15 mouse cellular contexts compared by ENCODE assay signal in the genomic region with DNA sequence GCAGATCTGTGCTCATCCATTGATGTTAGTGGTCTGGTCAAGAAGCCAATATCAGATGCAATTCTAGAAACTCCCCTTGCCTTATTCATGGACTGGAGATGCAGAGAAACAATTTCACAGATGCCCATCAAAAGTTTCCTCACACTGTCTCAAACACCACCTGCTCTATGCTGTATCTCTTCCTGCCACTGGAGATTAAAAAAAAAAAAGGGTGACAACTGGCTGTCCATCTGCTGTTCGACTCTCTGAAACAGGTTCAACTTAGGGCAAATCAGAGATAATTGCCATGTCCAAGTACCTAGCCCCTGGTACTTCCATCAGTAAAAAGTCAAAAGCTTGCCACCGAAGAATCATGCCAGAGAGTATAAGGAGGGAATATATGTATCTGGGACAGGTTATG.
"Had no signal": no experiment of that assay in that cellular context is flagged by ENCODE, and none has a peak within 500 bp of the region (broad histone marks: within the 10 kb centered on the region; RNA-seq: fewer than 3 reads in every experiment).

No protein-coding gene starts in this region.

- H3K36me3 ChIP-seq: neural tube, embryonic 13.5 days; neural tube, embryonic 15.5 days; stomach, embryonic 15.5 days had no signal

- H3K27me3 ChIP-seq: neural tube, embryonic 13.5 days; neural tube, embryonic 15.5 days; stomach, embryonic 15.5 days had no signal

- H3K4me2 ChIP-seq: neural tube, embryonic 13.5 days; neural tube, embryonic 15.5 days; stomach, embryonic 15.5 days had no signal

- H3K4me3 ChIP-seq: neural tube, embryonic 13.5 days; neural tube, embryonic 15.5 days; stomach, embryonic 15.5 days had no signal

- DNase-seq: retina, postnatal 1 day; right cerebral cortex, adult 18-20 months; right cerebral cortex, postnatal 14 days; right cerebral cortex, postnatal 25 days; right cerebral cortex, postnatal 4 days; spleen, adult 18-20 months; thymus, adult 18-20 months; thymus, adult 2 months; thymus, postnatal 14 days; thymus, postnatal 25 days; thymus, postnatal 36 days; thymus, postnatal 4 days had no signal
